31 mouse cellular contexts compared by ENCODE assay signal in the genomic region with DNA sequence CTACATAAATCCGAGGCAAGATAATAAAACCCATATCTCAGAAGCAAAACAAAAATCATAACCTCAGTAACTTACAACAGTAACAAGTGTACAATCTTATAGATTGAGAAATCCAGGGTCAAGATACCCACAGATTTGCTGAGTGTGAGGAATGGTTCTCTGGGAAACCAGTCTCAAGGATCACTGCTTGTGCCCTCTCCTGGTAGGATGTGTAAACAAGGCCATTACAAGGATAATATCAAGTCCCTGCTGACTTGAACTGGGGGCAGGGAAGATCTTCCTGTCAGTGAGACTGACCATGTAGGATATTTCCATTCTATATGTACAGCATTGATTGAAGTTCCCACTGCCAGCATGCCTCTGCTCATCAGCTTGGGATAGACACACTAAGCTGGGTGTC. TPM values are rescaled to one million over a fixed set of nuclear protein-coding genes. Genes with fewer than 3 reads are reported as not detected.
DNase-seq lines count a peak whose midpoint lies in the region; ATAC-seq and TF ChIP-seq lines count a peak whose summit lies in the region.
"Had no signal": no experiment of that assay in that cellular context is flagged by ENCODE, and none has a peak within 500 bp of the region (broad histone marks: within the 10 kb centered on the region; RNA-seq: fewer than 3 reads in every experiment).

No protein-coding gene starts in this region.

- WGBS in kidney, adult 2 months: 67% methylated on average over 1 of the region's 1 CpGs
- 82% methylated on average over 1 of the region's 1 CpGs for WGBS in kidney, embryonic 14.5 days
- WGBS in limb, embryonic 11.5 days: 88% methylated on average over 1 of the region's 1 CpGs
- 83% methylated on average over 1 of the region's 1 CpGs for WGBS in limb, embryonic 10.5 days

- no peaks in the 10 kb centered on the region for H3K27me3 ChIP-seq in kidney, adult 2 months (replicated peaks; ENCODE audit: control insufficient read depth, insufficient read depth, low read length)
- no peaks in the 10 kb centered on the region for H3K27me3 ChIP-seq in kidney, embryonic 14.5 days (ENCODE audit: control insufficient read depth, insufficient read depth, low read length)
- H3K27me3 ChIP-seq in limb, embryonic 11.5 days (ENCODE audit: control insufficient read depth, insufficient read depth, low read length): no peaks in the 10 kb centered on the region
- H3K27me3 ChIP-seq in limb, embryonic 10.5 days (ENCODE audit: low read depth, poor library complexity, severe bottlenecking): no peaks in the 10 kb centered on the region
- H3K27me3 ChIP-seq in MEL (ENCODE audit: control insufficient read depth in 1 of 2, insufficient read depth in 2 of 2, low read length in 2 of 2): peaks cover 0 to 2% of the 10 kb centered on the region in 2 experiments; a peak in 1 of 4 replicates
- H3K27me3 ChIP-seq: hindbrain, embryonic 13.5 days; limb, embryonic 12.5 days; liver, embryonic 15.5 days; midbrain, embryonic 15.5 days had no signal

- no peak overlapping the region for H3K4me3 ChIP-seq in kidney, adult 2 months (ENCODE audit: insufficient read depth, low read depth, low read length)
- no peak overlapping the region for H3K4me3 ChIP-seq in kidney, embryonic 14.5 days (ENCODE audit: low read length)
- no peak overlapping the region for H3K4me3 ChIP-seq in limb, embryonic 11.5 days (ENCODE audit: low read depth, low read length)
- no peak overlapping the region for H3K4me3 ChIP-seq in limb, embryonic 10.5 days
- H3K4me3 ChIP-seq in MEL (ENCODE audit: control insufficient read depth in 1 of 2, insufficient read depth in 1 of 2, low read depth in 2 of 2, low read length in 2 of 2): no peak overlapping the region
- H3K4me3 ChIP-seq: embryonic facial prominence, embryonic 10.5 days; hindbrain, embryonic 13.5 days; left cerebral cortex, adult 2 months; limb, embryonic 12.5 days; liver, embryonic 15.5 days; midbrain, embryonic 15.5 days; myocyte had no signal

- no peak for TF ChIP-seq RAD21 in MEL (IDR thresholded peaks at IDR 0.05; ENCODE audit: low read depth, low read length)

- no peak overlapping the region for H3K27ac ChIP-seq in kidney, adult 2 months (ENCODE audit: insufficient read depth, low read depth, low read length)
- H3K27ac ChIP-seq in kidney, embryonic 14.5 days (ENCODE audit: low read depth, low read length): no peak overlapping the region
- no peak overlapping the region for H3K27ac ChIP-seq in limb, embryonic 11.5 days (replicated peaks; ENCODE audit: low read depth, low read length)
- no peak overlapping the region for H3K27ac ChIP-seq in limb, embryonic 10.5 days
- no peak overlapping the region for H3K27ac ChIP-seq in MEL (ENCODE audit: control insufficient read depth, low read depth, low read length)
- H3K27ac ChIP-seq: embryonic facial prominence, embryonic 10.5 days; hindbrain, embryonic 13.5 days; left cerebral cortex, adult 2 months; limb, embryonic 12.5 days; liver, embryonic 15.5 days; midbrain, embryonic 15.5 days had no signal

- H3K79me2 ChIP-seq in MEL (ENCODE audit: control insufficient read depth, insufficient read depth, low read length, poor library complexity): no peaks in the 10 kb centered on the region

- peak; percentile 46 for DNase-seq in kidney, adult 2 months
- DNase-seq in limb, embryonic 11.5 days (ENCODE audit: low spot score): peak; percentile 8
- no peak for DNase-seq in limb, embryonic 10.5 days (ENCODE audit: low spot score)
- DNase-seq in 416B (ENCODE audit: low read depth) (peak; percentile 7), MEL (ENCODE audit: low read depth, low spot score) (no peak)
- DNase-seq in urinary bladder, postnatal 25 days (ENCODE audit: low spot score): no peak
- DNase-seq: cerebellum, adult 8-10 months; heart, adult 18-20 months; layer of hippocampus, adult 9-11 months; lung, postnatal 14 days; right cerebral cortex, postnatal 14 days; spleen, adult 18-20 months; thymus, postnatal 4 days had no signal

- no peak for TF ChIP-seq CTCF in kidney, adult 2 months (conservative IDR thresholded peaks at IDR 0.05; ENCODE audit: insufficient read depth, insufficient read length, low read depth, low read length)
- TF ChIP-seq CTCF in MEL (IDR thresholded peaks at IDR 0.05 in 2 of 3, conservative IDR thresholded peaks at IDR 0.05 in 1 of 3; ENCODE audit: control insufficient read depth in 1 of 3, insufficient read depth in 1 of 3, low read depth in 2 of 3, low read length in 3 of 3, poor library complexity in 1 of 3, severe bottlenecking in 1 of 3): peak in 1 of 3 experiments; percentile 20; a peak in 1 of 6 replicates

- no peak for TF ChIP-seq EP300 in MEL (IDR thresholded peaks at IDR 0.05; ENCODE audit: low read depth in 1 of 2, low read length in 2 of 2)

- no peaks in the 10 kb centered on the region; the same call in 1 of the 2 replicates for H3K4me1 ChIP-seq in kidney, adult 2 months (ENCODE audit: control insufficient read depth, insufficient read depth, low read length)
- H3K4me1 ChIP-seq in kidney, embryonic 14.5 days (ENCODE audit: control insufficient read depth, insufficient read depth, low read length): no peaks in the 10 kb centered on the region
- no peaks in the 10 kb centered on the region for H3K4me1 ChIP-seq in limb, embryonic 11.5 days (ENCODE audit: control insufficient read depth, insufficient read depth, low read length)
- peaks cover 3% of the 10 kb centered on the region for H3K4me1 ChIP-seq in limb, embryonic 10.5 days
- H3K4me1 ChIP-seq in MEL (ENCODE audit: control insufficient read depth in 1 of 2, insufficient read depth in 2 of 2, low read length in 2 of 2): no peaks in the 10 kb centered on the region
- H3K4me1 ChIP-seq: embryonic facial prominence, embryonic 10.5 days; hindbrain, embryonic 13.5 days; limb, embryonic 12.5 days; liver, embryonic 15.5 days; midbrain, embryonic 15.5 days had no signal

- no peak overlapping the region for H3K9ac ChIP-seq in kidney, embryonic 14.5 days (ENCODE audit: low read depth, low read length)
- no peak overlapping the region for H3K9ac ChIP-seq in limb, embryonic 11.5 days (ENCODE audit: low read length)
- H3K9ac ChIP-seq in MEL (ENCODE audit: control insufficient read depth, low read depth, low read length, poor library complexity, severe bottlenecking): no peak overlapping the region
- H3K9ac ChIP-seq: hindbrain, embryonic 13.5 days; limb, embryonic 12.5 days; liver, embryonic 15.5 days; midbrain, embryonic 15.5 days had no signal

- H3K9me3 ChIP-seq in kidney, embryonic 14.5 days (ENCODE audit: control insufficient read depth, low read length): no peaks in the 10 kb centered on the region
- no peaks in the 10 kb centered on the region for H3K9me3 ChIP-seq in limb, embryonic 11.5 days (ENCODE audit: control insufficient read depth, low read length)
- no peaks in the 10 kb centered on the region for H3K9me3 ChIP-seq in limb, embryonic 10.5 days (replicated peaks)
- no peaks in the 10 kb centered on the region for H3K9me3 ChIP-seq in MEL (replicated peaks; ENCODE audit: insufficient read depth, low read length)
- H3K9me3 ChIP-seq: embryonic facial prominence, embryonic 10.5 days; G1E; hindbrain, embryonic 13.5 days; limb, embryonic 12.5 days; liver, embryonic 15.5 days; midbrain, embryonic 15.5 days had no signal

- H3K4me2 ChIP-seq in kidney, embryonic 14.5 days (replicated peaks; ENCODE audit: low read depth, low read length): no peak overlapping the region
- H3K4me2 ChIP-seq in limb, embryonic 11.5 days (ENCODE audit: low read depth, severe bottlenecking): no peak overlapping the region
- H3K4me2 ChIP-seq: hindbrain, embryonic 13.5 days; limb, embryonic 12.5 days; liver, embryonic 15.5 days; midbrain, embryonic 15.5 days had no signal

- ATAC-seq in kidney, embryonic 14.5 days (ENCODE audit: low FRiP score, low TSS enrichment): no peak
- ATAC-seq in limb, embryonic 11.5 days (ENCODE audit: insufficient number of reproducible peaks, low FRiP score, low TSS enrichment, low read depth): no peak
- ATAC-seq in inflammation-experienced regulatory T-cells, adult 6 months: no peak
- ATAC-seq: CD4-positive, CD25-positive, alpha-beta regulatory T cell, adult 4 months; midbrain, embryonic 15.5 days had no signal

- H3K36me3 ChIP-seq in kidney, adult 2 months (ENCODE audit: control insufficient read depth, insufficient read depth, low read length): no peaks in the 10 kb centered on the region
- no peaks in the 10 kb centered on the region for H3K36me3 ChIP-seq in kidney, embryonic 14.5 days (ENCODE audit: control insufficient read depth, insufficient read depth, low read length)
- H3K36me3 ChIP-seq in limb, embryonic 11.5 days (ENCODE audit: control insufficient read depth, insufficient read depth, low read length): no peaks in the 10 kb centered on the region
- H3K36me3 ChIP-seq in limb, embryonic 10.5 days: no peaks in the 10 kb centered on the region
- no peaks in the 10 kb centered on the region for H3K36me3 ChIP-seq in MEL (ENCODE audit: control insufficient read depth in 1 of 2, insufficient read depth in 2 of 2, low read length in 2 of 2)
- H3K36me3 ChIP-seq: embryonic facial prominence, embryonic 10.5 days; G1E; hindbrain, embryonic 13.5 days; limb, embryonic 12.5 days; liver, embryonic 15.5 days; midbrain, embryonic 15.5 days had no signal

- no peak for TF ChIP-seq POLR2A in kidney, adult 2 months (IDR thresholded peaks at IDR 0.05; ENCODE audit: low read depth, low read length)
- TF ChIP-seq POLR2A in MEL (IDR thresholded peaks at IDR 0.05; ENCODE audit: control insufficient read depth in 1 of 2, insufficient read depth in 1 of 2, low read depth in 1 of 2, low read length in 2 of 2, poor library complexity in 1 of 2): no peak

TF ChIP-seq in MEL, 35 proteins besides CTCF, POLR2A, EP300 and RAD21:
- TF ChIP-seq ZNF384 (IDR thresholded peaks at IDR 0.05; ENCODE audit: low read depth, low read length) (no peak), E2F4 (IDR thresholded peaks at IDR 0.05; ENCODE audit: borderline replicate concordance, low read depth, low read length) (no peak), CHD1 (IDR thresholded peaks at IDR 0.05; ENCODE audit: low read depth, low read length) (no peak), MYC (IDR thresholded peaks at IDR 0.05; ENCODE audit: low read depth, low read length) (no peak), SMC3 (IDR thresholded peaks at IDR 0.05; ENCODE audit: low read depth, low read length) (peak; percentile 40), CHD2 (IDR thresholded peaks at IDR 0.05; ENCODE audit: low read length) (no peak), BHLHE40 (IDR thresholded peaks at IDR 0.05; ENCODE audit: borderline replicate concordance, low read depth, low read length) (no peak)

RNA-seq across cellular contexts. Expression of a gene that starts 8.2 kb away (rescaled TPM):
- polyA plus RNA-seq in kidney, adult 2 months (2012; rRNA removed): 0.05 TPM in 1 of 2 replicates, not detected in the other
- not detected in 2 replicates for polyA plus RNA-seq in kidney, embryonic 14.5 days (2014; fragmentation: Nextera tagmentation; extraction: Ambion mirVana)
- polyA plus RNA-seq in limb, embryonic 11.5 days (2014; fragmentation: Nextera tagmentation; extraction: Ambion mirVana): not detected in 2 replicates
- not detected in 2 replicates for polyA plus RNA-seq in limb, embryonic 10.5 days (2016; fragmentation: Nextera tagmentation; extraction: Ambion mirVana)
- not detected in 2 replicates for total RNA-seq in MEL (2012; rRNA removed)
- not detected for polyA plus RNA-seq in MEL (2012; ENCODE audit: insufficient read depth in 1 of 2, insufficient read length in 2 of 2, low read depth in 1 of 2, low replicate concordance in 2 of 2, missing spikeins in 1 of 2)
- polyA plus RNA-seq in inflammation-experienced regulatory T-cells, adult 6 months (2017; shearing (Covaris generic)): not detected
- total RNA-seq: adrenal gland, adult 18-20 months; common myeloid progenitor, adult 5-6 weeks; G1E; gastrocnemius, adult 8-10 months; heart, adult 18-20 months; heart, postnatal 25 days; left cerebral cortex, adult 2 months; megakaryocyte-erythroid progenitor cell, adult 5-6 weeks had no signal
- polyA plus RNA-seq: embryonic facial prominence, embryonic 10.5 days; forebrain, embryonic 11.5 days; G1E; hindbrain, embryonic 13.5 days; limb, embryonic 12.5 days; midbrain, embryonic 15.5 days; myocyte; neural tube, embryonic 14.5 days had no signal

Comparison
In these comparisons a context has a peak if more than half of its experiments do, and no peak if none do; other contexts are left out.
1. DNase-seq: peak in kidney, adult 2 months (single experiment), limb, embryonic 11.5 days (single experiment) and 416B (single experiment); none in limb, embryonic 10.5 days (single experiment), MEL (single experiment) and urinary bladder, postnatal 25 days (single experiment).